Mouse (Mus musculus) Patski (cell line): ENCODE data around the gene Eprs. TPM values are rescaled to one million over a fixed set of nuclear protein-coding genes. Genes with fewer than 3 reads are reported as not detected.

ENCODE experiments used
- ATAC-seq: fragments of 100-300 bp; one replicate; pipeline ENCODE4 v1.8.0; 2021
- CTCF ChIA-PET: fragments of 350-600 bp; sonication (Branson Sonifier 250); formaldehyde crosslinking; loops from one replicate; lab custom pipeline; 2022; ENCODE audit warnings: inconsistent platforms; lab: Charles Lee
- POLR2A ChIA-PET: fragments of 350-600 bp; sonication (Branson Sonifier 250); formaldehyde crosslinking; loops from one replicate; lab custom pipeline; 2022; ENCODE audit warnings: antibody characterized with exemption, inconsistent platforms; lab: Charles Lee
- DNase-seq: peaks from one replicate; pipeline ENCODE4 v3.0.0-alpha.2; 2011; ENCODE audit warnings: low read depth, low spot score
- H3K27me3 ChIP-seq: fragments of 371-371 bp; one replicate; pipeline ENCODE4 v1.5.1; 2021
- CTCF ChIP-seq: fragments of 100-300 bp; IDR thresholded peaks from one replicate; pipeline ENCODE4 v1.5.1; 2021
- in situ Hi-C: fragments of 300-500 bp; cut with MboI; formaldehyde crosslinking; loops from 3 replicates; pipeline ENCODE4 v1.11.1; 2018; ENCODE audit warnings: low pct_unique_long_range_greater_than_20kb, mixed read lengths
- polyA plus RNA-seq: library from polyadenylated mRNA; unstranded; gene quantifications from one replicate; pipeline ENCODE4 v1.2.3, GENCODE M21; 2021

Gene Eprs
- polyA plus RNA-seq, 1 experiment from 2014 or later, result 153 TPM

GRCm38 (mm10) chr1:185405921-185406320 lies 43.1 kb downstream of the Eprs start:
- DNase-seq, result no peak
- ATAC-seq, result no peak
- TF ChIP-seq CTCF, result no peak
- POLR2A ChIA-PET, result interaction anchor here (1.3 kb wide), 1 partner anchor 12 kb away, joined by 3 read pairs; no protein-coding TSS in a partner anchor
- no peaks in the 10 kb centered on the region for H3K27me3 ChIP-seq
- CTCF ChIA-PET, result no interaction called here
- in situ Hi-C loops, result no loop called here

DNA sequence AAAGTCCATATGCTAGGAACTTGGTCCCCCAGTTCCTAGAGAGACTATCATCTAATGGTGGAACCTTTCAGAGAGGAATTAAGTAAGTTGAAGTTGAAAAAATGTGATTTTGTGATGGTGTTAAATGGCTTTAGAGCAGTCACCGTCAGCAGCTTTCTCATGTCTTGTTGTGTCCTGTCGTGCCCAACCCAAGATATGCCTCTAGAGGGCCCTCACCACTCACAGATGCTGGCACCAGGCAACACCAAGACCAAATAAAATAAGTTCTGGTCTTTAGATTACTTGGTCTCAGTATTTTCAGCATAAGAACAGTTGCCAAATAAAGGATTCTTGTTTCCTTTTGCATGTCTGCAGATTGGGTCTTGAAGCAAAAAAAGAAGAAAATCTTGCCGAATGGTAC lies 47.0 kb downstream of the Eprs start:
- CTCF ChIA-PET, result interaction anchor here (1.6 kb wide), 1 partner anchor 15 kb away, joined by 3 read pairs; no protein-coding TSS in a partner anchor
- peak; percentile 42 for TF ChIP-seq CTCF
- H3K27me3 ChIP-seq, result no peaks in the 10 kb centered on the region
- in situ Hi-C loops, result no loop called here
- DNase-seq (no peak), ATAC-seq (no peak)
- POLR2A ChIA-PET, result no interaction called here

- in situ Hi-C loops, result no loop called here
- no peak for TF ChIP-seq CTCF
- DNase-seq, result no peak
- no peak for ATAC-seq
- H3K27me3 ChIP-seq, result no peaks in the 10 kb centered on the region
- ChIA-PET CTCF (interaction anchor here (1.4 kb wide), 2 partner anchors 10 to 14 kb away, joined by 5 to 6 read pairs; no protein-coding TSS in a partner anchor), POLR2A (interaction anchor here (1.1 kb wide), 1 partner anchor 12 kb away, joined by 3 read pairs; no protein-coding TSS in a partner anchor)
Measured at GRCm38 (mm10) chr1:185418011-185418410, 55.2 kb downstream of the Eprs start.

DNA sequence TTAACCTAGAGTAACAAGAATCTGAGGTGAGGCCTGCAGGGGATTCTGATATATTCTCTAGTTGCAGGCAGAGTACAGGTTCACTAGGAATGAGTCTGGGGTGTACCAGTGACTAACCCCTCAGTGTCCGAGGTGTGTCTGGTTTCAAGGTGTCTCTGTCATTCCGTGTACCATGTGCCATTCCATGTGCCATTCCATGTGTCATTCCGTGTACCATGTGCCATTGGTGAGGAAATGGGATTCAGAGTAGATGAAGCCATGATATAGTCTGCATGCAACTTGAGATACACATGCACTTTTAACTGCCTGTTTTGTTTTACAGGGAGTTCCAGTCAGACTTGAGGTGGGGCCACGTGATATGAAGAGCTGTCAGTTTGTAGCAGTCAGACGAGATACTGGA lies 57.0 kb downstream of the Eprs start:
- in situ Hi-C loops, result no loop called here
- POLR2A ChIA-PET, result no interaction called here
- no peaks in the 10 kb centered on the region for H3K27me3 ChIP-seq
- CTCF ChIA-PET, result interaction anchor here (1.3 to 1.6 kb wide), 3 partner anchors 9 to 16 kb away, joined by 5 to 6 read pairs (median 5); no protein-coding TSS in a partner anchor
- DNase-seq (no peak), ATAC-seq (no peak)
- no peak for TF ChIP-seq CTCF

- ATAC-seq (no peak), DNase-seq (no peak)
- CTCF ChIA-PET, result interaction anchor here (0.8 to 1.3 kb wide), 3 partner anchors 8 to 16 kb away, joined by 3 to 6 read pairs (median 3); no protein-coding TSS in a partner anchor
- in situ Hi-C loops, result no loop called here
- H3K27me3 ChIP-seq, result no peaks in the 10 kb centered on the region
- TF ChIP-seq CTCF, result no peak
- POLR2A ChIA-PET, result no interaction called here
Measured at GRCm38 (mm10) chr1:185420776-185421175, 57.9 kb downstream of the Eprs start.

DNA sequence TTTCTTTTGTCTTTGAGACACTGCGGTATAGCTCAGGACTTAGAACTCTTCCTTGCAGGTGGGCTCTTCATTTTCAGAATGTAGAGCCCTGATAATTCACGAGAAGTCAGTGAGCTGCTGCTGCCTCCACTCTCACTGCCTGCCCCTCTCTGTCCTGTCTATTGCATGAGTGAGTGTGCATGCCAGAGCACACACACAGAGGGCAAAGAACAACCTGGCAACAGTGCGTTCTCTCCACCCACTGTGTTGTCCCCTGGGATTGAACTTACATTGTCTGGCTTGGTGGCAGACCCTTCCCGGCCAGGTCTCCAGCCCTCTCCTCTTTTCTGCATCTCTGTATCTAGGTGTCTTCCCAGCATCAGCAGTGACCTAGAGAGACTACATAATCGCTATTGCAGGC lies 63.7 kb downstream of the Eprs start:
- no peak for ATAC-seq
- in situ Hi-C loops, result no loop called here
- no peak for DNase-seq
- no peaks in the 10 kb centered on the region for H3K27me3 ChIP-seq
- no peak for TF ChIP-seq CTCF
- ChIA-PET CTCF (interaction anchor here (1.3 kb wide), 1 partner anchor 9 kb away, joined by 3 read pairs; no protein-coding TSS in a partner anchor), POLR2A (no interaction called here)

DNA sequence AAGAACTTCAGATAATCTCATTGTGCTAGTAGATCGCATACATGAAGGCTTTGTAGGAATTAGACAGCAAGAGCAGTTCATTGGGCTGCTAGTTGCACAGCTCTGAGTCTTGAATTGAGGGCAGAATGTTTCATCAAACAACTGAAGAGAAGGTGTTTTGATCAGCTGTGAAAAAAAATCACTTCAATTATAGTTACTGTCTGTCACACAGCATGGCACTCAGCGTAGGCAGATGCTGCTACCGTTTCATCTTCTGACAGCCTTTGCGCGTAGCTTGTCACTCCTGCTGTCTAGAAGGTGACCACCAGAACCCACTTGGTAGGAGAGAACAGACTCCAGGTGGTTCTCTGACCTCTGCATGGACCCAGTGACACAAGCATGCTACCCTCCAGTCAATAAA lies 67.6 kb downstream of the Eprs start:
- TF ChIP-seq CTCF, result no peak
- in situ Hi-C loops, result no loop called here
- DNase-seq (no peak), ATAC-seq (no peak)
- H3K27me3 ChIP-seq, result no peaks in the 10 kb centered on the region
- ChIA-PET CTCF (interaction anchor here (1.0 kb wide), 1 partner anchor 87 kb away, joined by 3 read pairs; no protein-coding TSS in a partner anchor), POLR2A (no interaction called here)

- DNase-seq (no peak), ATAC-seq (no peak)
- no peak for TF ChIP-seq CTCF
- CTCF ChIA-PET, result no interaction called here
- no peaks in the 10 kb centered on the region for H3K27me3 ChIP-seq
- in situ Hi-C loops, result no loop called here
- POLR2A ChIA-PET, result no interaction called here
Measured at GRCm38 (mm10) chr1:185431245-185431997, 68.6 kb downstream of the Eprs start.

- TF ChIP-seq CTCF, result no peak
- in situ Hi-C loops, result no loop called here
- CTCF ChIA-PET, result no interaction called here
- POLR2A ChIA-PET, result no interaction called here
- DNase-seq (no peak), ATAC-seq (no peak)
- no peaks in the 10 kb centered on the region for H3K27me3 ChIP-seq
Measured at GRCm38 (mm10) chr1:185431998-185432317, 69.1 kb downstream of the Eprs start.

DNA sequence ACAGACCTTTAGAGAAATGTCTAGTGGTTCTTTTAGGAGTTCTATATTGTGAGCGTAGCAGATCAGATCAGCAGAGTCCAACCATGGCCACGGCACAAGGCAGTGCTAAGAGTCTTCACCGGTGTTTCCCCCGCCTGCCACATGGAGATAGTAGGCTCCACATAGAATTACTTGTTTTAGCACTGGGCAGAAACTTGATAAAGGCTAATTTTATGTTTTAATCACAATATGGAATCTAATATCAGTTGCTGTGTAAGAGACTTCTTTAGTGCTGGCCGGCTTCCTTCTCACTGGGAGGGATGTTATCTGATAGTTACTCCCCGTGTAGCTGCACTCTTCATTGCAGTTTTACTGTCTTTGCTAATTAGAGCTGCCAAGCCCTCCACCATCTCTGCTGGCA lies 70.3 kb downstream of the Eprs start:
- in situ Hi-C loops, result no loop called here
- no peak for DNase-seq
- no peak for TF ChIP-seq CTCF
- CTCF ChIA-PET, result no interaction called here
- ATAC-seq, result no peak
- no peaks in the 10 kb centered on the region for H3K27me3 ChIP-seq
- POLR2A ChIA-PET, result interaction anchor here (0.6 kb wide), 1 partner anchor 8 kb away, joined by 3 read pairs; no protein-coding TSS in a partner anchor
